Mouse (Mus musculus) MEL (cell line): ENCODE measurements around the gene Fbxo36.

Source experiments
- BHLHE40 ChIP-seq: IDR thresholded peaks from 2 replicates; pipeline ENCODE4 v1.6.1; 2012; ENCODE audit warnings: low read depth, mild to moderate bottlenecking, inconsistent platforms, low read length, improper control_type of control experiment, borderline replicate concordance
- CTCF ChIP-seq, 3 experiments: IDR thresholded peaks in 2 of 3; conservative IDR thresholded peaks in 1 of 3; 2 replicates each; pipeline ENCODE4 v1.5.1; 2011 to 2012; ENCODE audit warnings: low read length in 3 of 3, low read depth in 2 of 3, mild to moderate bottlenecking in 2 of 3, improper control_type of control experiment in 1 of 3, inconsistent platforms in 1 of 3, mixed read lengths in 1 of 3, moderate library complexity in 1 of 3; ENCODE audit not compliant: control insufficient read depth in 1 of 3, insufficient read depth in 1 of 3, poor library complexity in 1 of 3, severe bottlenecking in 1 of 3
- EP300 ChIP-seq, 2 experiments: IDR thresholded peaks; 2 replicates each; pipeline ENCODE4 v1.6.1; 2011; ENCODE audit warnings: improper control_type of control experiment in 2 of 2, low read length in 2 of 2, low read depth in 1 of 2, mild to moderate bottlenecking in 1 of 2
- MAZ ChIP-seq: IDR thresholded peaks from 2 replicates; pipeline ENCODE4 v1.6.1; 2012; ENCODE audit warnings: low read depth, mild to moderate bottlenecking, inconsistent platforms, low read length, improper control_type of control experiment
- POLR2A ChIP-seq, 2 experiments: IDR thresholded peaks; 2 replicates each; pipeline ENCODE4 v1.6.1; 2011 to 2012; ENCODE audit warnings: low read length in 2 of 2, mild to moderate bottlenecking in 2 of 2, control low read depth in 1 of 2, improper control_type of control experiment in 1 of 2, low read depth in 1 of 2, moderate library complexity in 1 of 2; ENCODE audit not compliant: control insufficient read depth in 1 of 2, insufficient read depth in 1 of 2, poor library complexity in 1 of 2
- POLR2AphosphoS2 ChIP-seq: IDR thresholded peaks from 2 replicates; pipeline ENCODE4 v1.6.1; 2011; ENCODE audit warnings: low read length, improper control_type of control experiment
- TAL1 ChIP-seq: IDR thresholded peaks from 2 replicates; pipeline ENCODE4 v1.6.1; 2012; ENCODE audit warnings: mild to moderate bottlenecking, inconsistent platforms, low read length, moderate library complexity, mixed read lengths
- USF2 ChIP-seq, 2 experiments: IDR thresholded peaks; 2 replicates each; pipeline ENCODE4 v1.6.1; 2011 to 2012; ENCODE audit warnings: improper control_type of control experiment in 2 of 2, low read length in 2 of 2, borderline replicate concordance in 1 of 2, inconsistent platforms in 1 of 2, low read depth in 1 of 2, mild to moderate bottlenecking in 1 of 2; ENCODE audit not compliant: insufficient read depth in 1 of 2
- ZC3H11A ChIP-seq: IDR thresholded peaks from 2 replicates; pipeline ENCODE4 v1.6.1; 2012; ENCODE audit warnings: low read depth, mild to moderate bottlenecking, inconsistent platforms, low read length, improper control_type of control experiment
- ZKSCAN1 ChIP-seq: IDR thresholded peaks from 2 replicates; pipeline ENCODE4 v1.6.1; 2012; ENCODE audit warnings: low read depth, mild to moderate bottlenecking, inconsistent platforms, low read length, improper control_type of control experiment, moderate library complexity

- no peak for TF ChIP-seq POLR2A (IDR thresholded peaks at IDR 0.05; ENCODE audit: control insufficient read depth in 1 of 2, insufficient read depth in 1 of 2, low read depth in 1 of 2, low read length in 2 of 2, poor library complexity in 1 of 2)
- no peak for TF ChIP-seq ZC3H11A
- no peak for TF ChIP-seq BHLHE40
- no peak for TF ChIP-seq EP300 (IDR thresholded peaks at IDR 0.05; ENCODE audit: low read depth in 1 of 2, low read length in 2 of 2)
- TF ChIP-seq CTCF (IDR thresholded peaks at IDR 0.05 in 2 of 3, conservative IDR thresholded peaks at IDR 0.05 in 1 of 3; ENCODE audit: control insufficient read depth in 1 of 3, insufficient read depth in 1 of 3, low read depth in 2 of 3, low read length in 3 of 3, poor library complexity in 1 of 3, severe bottlenecking in 1 of 3), result no peak
- TF ChIP-seq USF2 (IDR thresholded peaks at IDR 0.05; ENCODE audit: borderline replicate concordance in 1 of 2, insufficient read depth in 1 of 2, low read depth in 1 of 2, low read length in 2 of 2), result no peak
- TF ChIP-seq ZKSCAN1, result no peak
- TF ChIP-seq MAZ, result no peak
- TF ChIP-seq POLR2AphosphoS2, result no peak
- TF ChIP-seq TAL1, result no peak
Observed at GRCm38 (mm10) chr1:84866231-84866630, 26.6 kb downstream of the Fbxo36 start.
